Mouse (Mus musculus) liver (tissue): ENCODE data around the gene Tmem266.

ENCODE experiments used
- DNase-seq: peaks from one replicate; pipeline ENCODE4 v3.0.0-alpha.2; 2020; ENCODE audit warnings: mixed read lengths

Tmem266 gene

GRCm38 (mm10) chr9:55326515-55327233, at the start of gene Tmem266, which contains the start of gene Nrg4:
Tmem266 (plus strand) TSS chr9:55326913.
Nrg4 (minus strand) TSS chr9:55326844.
- DNase-seq: peak; percentile 64

DNA sequence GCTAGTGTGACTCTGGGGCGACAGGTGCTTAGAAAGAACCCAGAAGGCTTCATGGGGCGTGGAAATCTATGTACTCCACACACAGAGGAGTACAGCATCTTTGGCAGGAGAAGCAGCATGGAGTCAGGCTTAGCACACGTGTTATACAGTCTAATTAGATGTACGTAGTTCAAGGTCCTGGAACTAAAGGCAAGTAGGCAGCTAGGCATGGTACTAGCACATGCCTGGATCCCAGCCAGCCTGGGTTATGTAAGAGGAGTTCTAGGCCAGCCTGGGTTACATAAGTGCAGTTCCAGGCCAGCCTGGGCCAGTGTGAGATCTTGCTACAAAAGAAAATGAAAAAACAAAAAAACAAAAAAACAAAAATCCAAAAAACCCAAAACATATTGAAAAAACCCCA, 49.2 kb upstream of the Tmem266 start:
- DNase-seq: no peak

DNA sequence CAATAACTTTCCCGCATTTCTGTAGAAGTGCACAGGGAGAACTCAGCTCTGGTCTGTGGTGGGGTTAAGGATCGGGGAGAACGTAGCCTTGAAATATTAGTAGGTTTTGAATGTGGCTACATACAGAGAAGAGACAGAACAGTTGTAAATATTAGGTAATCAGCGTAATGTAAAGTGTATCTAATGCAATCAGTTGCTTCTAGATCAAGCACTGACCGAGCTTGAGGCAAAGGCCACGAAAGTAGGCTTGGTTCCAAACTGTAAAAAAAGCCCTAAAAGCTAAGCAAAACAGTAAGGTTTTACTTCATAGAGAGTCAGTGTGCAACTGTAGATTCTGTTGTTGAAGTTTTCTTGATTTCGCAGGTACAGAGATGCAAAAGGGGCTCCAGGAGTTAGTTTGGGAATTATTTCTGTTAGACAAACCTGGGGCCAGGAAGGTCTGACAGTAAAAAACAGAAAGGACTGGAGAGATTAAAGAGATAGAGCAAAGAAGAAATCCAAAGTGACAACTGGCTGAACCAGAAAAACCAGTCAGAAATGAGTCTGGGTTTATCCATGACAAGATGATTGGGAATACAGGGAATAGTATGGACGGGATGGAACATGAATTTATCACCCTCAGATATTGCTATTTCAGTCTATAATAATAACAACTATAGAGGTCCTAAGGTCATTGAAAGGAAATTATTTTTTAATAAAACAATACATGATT, 47.4 kb upstream of the Tmem266 start:
- no peak for DNase-seq

DNA sequence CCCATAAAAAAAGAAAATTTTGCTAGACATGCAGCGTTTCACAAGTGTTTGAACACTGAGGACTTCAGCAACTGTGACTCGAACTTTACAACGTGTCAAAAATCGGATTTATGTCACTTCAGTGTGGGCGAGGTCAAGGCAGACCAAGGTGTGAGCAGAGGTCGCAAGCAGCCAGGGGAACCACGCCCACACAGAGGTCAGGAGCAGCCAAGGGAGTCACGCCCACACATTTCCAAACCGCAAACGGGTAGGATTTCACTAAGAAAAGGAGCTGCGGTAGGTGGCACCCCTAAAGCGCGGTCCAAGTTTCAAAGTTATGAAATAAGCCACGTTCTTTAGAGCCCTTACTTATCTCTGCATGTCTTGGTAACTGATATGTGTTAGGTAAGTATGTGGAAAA, 43.2 kb upstream of the Tmem266 start:
- DNase-seq: peak; percentile 39

DNA sequence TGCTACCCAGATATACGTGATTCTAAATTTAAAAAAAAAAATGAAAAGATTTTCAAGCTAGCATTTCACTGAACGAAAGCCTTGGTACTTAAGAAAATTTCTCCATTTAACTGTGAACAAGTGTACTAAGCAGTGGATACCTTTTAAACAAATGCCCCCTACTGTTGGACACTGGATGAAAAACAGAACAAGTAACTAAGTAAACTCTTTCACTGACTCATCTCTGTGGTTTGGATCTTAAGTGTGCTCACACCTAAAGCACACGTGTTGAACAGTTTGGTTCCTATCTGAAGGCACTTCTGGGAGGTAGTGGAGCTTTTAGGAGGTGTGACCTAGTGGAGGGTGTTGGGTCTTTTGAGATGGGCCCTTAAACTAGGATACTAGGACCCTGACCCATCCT, 41.5 kb upstream of the Tmem266 start:
- DNase-seq: no peak

DNA sequence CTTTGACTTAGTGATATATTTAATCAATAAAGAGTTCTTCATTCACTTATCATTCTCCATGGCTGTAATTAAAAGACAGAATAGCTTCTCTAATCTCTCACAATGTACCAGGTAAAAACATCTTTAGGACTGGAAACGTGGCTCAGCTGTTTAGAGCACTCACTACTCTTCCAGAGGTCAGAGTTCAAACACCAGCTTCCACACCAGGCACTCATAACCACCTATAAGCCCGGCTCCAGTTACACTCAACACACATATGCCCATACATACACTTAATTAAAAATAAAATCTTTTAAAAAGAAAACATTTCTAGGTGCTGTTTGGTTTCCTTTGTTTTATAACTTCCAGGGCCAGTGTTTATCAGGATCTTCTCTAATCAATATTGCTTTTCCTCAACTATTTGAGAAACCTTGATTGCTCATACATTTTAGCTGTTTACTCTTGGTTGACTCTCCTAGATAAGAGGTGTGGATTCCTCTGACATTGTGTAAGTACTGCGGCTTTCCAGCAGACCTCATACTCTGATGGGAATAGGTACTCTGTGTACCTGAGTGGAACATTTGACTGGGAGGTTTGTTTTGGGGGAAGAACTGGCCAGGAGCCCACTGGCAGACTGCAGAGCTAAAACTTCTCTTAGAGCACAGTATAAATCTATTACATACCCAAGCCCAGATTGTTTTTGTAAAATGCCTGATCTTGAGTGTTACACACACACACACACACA, 37.1 kb upstream of the Tmem266 start:
- no peak for DNase-seq

DNA sequence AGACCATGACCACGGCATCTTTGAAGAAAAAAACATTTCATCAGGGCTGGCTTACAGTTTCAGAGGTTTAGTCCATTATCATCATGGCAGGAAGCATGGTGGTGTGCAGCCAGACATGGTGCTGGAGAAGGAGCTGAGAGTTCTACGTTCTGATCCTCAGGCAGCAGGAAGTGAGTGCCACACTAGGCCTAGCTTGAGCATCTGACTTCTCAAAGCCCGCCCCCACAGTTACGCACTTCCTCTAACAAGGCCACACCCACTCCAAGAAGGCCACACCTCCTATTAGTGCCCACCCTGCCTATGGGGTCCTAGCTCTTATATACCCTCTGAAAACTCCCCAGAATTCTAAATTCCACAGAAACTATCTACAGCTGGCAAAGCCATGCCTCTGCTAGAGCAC, 34.7 kb upstream of the Tmem266 start:
- no peak for DNase-seq

DNA sequence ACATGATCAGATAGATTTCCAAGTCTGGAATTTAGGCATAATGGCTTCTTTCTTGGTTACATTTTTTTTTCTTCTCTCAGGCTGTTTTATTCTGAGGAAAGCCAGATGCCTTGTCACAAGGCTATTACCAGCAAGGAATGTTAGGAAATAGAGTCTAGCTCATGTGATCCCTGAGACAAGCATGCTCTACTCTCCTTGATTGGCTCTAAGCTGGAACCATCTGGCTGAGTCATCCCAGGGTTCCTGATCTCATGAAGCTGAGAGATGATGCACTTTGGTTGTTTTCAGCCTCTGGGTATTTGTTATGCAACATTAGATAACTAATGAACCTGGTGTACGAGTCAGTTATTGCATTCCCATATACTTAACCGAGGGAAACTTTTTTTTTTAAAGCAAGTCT, 30.5 kb upstream of the Tmem266 start:
- no peak for DNase-seq

- DNase-seq: no peak
Observed at GRCm38 (mm10) chr9:55307066-55307465, 19.6 kb upstream of the Tmem266 start.

DNA sequence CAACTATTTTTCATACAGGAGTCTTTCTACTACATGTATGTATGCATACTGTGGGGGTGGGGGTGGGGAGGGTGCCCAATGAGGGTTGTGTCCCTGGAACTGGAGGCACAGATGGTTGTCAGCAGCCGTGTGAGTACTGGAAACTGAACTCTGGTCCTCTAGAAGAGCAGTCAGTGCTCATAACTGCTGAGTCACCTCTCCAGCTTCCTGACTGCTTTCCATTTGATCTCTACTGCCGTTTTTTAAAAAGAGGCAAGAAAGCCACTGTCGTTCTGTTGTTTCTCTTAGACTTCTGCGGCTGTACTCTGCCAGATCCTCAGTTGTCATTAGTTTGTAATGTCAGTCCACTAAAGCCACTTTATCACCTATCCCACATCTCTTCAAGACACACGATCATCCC, 19.2 kb upstream of the Tmem266 start:
- DNase-seq: no peak

- no peak for DNase-seq
Observed at GRCm38 (mm10) chr9:55308455-55308854, 18.3 kb upstream of the Tmem266 start.

DNA sequence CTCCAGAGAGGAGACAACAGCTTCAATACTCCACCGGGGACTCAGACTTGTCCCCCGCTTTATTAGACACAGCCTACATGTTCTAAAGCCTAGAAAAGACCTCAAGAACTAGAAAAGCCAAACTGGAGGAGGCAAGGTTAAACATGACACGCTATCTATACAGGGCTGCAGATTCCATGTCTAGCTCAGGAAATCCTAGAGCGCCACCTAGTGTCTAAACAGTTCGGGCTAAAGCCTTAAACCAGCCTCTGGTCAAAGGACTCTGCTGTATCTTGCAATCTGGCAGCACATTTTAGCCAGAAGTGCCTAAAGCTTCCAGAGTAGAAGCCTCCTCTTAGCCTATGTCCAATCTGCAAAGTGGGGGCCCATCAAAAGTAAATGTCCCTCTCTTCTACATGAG, 15.2 kb upstream of the Tmem266 start:
- peak; percentile 59 for DNase-seq

- no peak for DNase-seq
Observed at GRCm38 (mm10) chr9:55313619-55314261, 13.0 kb upstream of the Tmem266 start.

DNA sequence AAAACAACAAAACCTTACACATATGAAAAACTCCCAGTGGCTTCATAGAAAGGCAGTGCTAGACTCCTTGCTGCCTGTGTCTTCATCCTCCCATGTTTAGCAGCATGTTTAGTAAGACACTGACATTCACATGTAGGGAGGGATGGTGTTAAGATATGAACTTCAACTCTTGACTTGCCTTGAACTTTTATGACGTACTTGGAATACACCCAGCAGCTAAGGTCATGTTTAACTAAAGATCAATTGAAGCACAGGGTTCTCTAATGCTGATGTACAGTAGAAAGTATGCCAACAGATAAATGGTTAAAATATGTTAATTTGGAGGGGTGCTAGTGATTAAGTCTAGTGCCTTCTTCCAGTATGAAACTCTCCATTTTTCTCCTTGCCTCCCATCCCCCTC, 4.1 kb upstream of the Tmem266 start:
- DNase-seq: no peak

GRCm38 (mm10) chr9:55324085-55324484, 2.6 kb upstream of the Tmem266 start:
- no peak for DNase-seq

GRCm38 (mm10) chr9:55324516-55324915, 2.2 kb upstream of the Tmem266 start:
- no peak for DNase-seq

DNA sequence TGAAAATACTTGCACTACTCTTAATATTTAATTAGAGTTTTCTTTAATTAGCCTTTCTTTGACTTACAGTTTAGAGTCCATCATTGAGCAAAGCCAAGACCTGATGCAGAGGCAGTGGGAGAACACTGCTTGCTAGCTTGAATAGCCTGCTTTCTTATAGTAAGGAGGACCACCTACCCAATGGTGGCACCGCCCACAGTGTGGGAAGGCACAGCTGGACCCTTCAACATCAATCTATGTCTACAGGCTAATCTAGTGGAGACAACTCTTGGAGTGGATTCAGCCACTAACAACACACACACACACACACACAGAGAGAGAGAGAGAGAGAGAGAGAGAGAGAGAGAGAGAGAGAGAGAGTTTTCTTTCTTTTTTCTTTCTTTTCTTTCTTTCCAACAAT, 1.7 kb upstream of the Tmem266 start:
- no peak for DNase-seq

GRCm38 (mm10) chr9:55325564-55326514, 874 bp upstream of the Tmem266 start:
- no peak for DNase-seq

DNA sequence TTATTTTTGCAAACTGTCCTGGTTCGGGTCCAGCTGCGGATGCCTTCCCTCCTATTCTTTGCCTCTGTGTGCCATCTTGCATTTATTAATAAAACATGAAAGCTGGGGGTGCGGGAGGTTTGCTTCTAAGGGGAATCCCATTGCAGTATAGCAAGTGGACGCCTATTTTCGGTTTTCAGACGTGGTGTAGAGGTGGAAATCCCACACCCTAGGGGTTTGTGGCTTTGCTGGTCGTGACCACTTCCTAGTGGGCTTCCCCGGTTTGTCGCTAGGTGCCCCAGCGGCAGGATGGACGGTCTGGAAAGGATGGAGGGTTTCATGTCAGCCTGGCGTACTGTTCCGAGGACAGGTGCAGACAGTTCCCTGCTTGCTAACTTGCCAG, 512 bp downstream of the Tmem266 start:
- no peak for DNase-seq

GRCm38 (mm10) chr9:55328151-55328918, 1.6 kb downstream of the Tmem266 start:
- no peak for DNase-seq

DNA sequence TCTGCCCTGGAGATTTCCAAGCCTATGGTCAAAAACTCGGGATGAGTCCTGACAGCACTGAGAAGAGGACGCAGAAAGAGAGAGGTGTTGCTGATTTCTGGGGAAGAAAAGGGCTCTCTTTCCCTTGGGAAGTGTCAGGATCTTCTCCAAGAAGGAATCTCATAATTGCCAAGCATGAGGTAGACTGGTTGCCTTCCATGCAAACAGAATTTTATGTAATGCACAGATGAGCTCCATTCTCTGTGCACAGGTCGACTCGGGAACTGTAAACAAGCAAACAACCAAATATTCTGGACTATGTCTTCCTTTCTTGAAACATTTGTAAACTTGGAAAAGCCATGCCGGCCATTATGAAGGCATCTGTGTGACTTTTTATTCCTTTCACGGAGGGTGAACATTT, 2.7 kb downstream of the Tmem266 start:
- DNase-seq: no peak
